Mouse (Mus musculus) left cerebral cortex, postnatal 10 days (tissue): ENCODE data around the gene Slc6a20a. TPM values are rescaled to one million over a fixed set of nuclear protein-coding genes. Genes with fewer than 3 reads are reported as not detected.

ENCODE experiments used
- total RNA-seq, 2 experiments: library from RNA; stranded (reverse); gene quantifications; 2 replicates each; pipeline ENCODE4 v1.2.3; 2021

The Slc6a20a gene
- total RNA-seq, 2 experiments from 2014 or later, result 15.2 to 16.2 TPM

Other genes starting within 250 kb of the Slc6a20a start
- 10 to 100 TPM in 1 of 2 experiments, 1 to 10 TPM in 1; 9.9 to 10.1 TPM for gene Limd1, start 200.2 kb downstream of the Slc6a20a start, total RNA-seq
- gene Sacm1l, start 149.1 kb downstream of the Slc6a20a start, total RNA-seq, result 10 to 100 TPM; 42.4 to 46.1 TPM
- under 1 TPM; 0.61 to 0.75 TPM for gene Slc6a20b, start 46.3 kb downstream of the Slc6a20a start, total RNA-seq
- under 1 TPM; 0.10 to 0.17 TPM for gene Ccr9, start 446 bp downstream of the Slc6a20a start, total RNA-seq
- gene Lztfl1, start 38.8 kb upstream of the Slc6a20a start, total RNA-seq, result 10 to 100 TPM; 72.3 to 72.9 TPM
- not detected for gene Cxcr6, start 127.6 kb upstream of the Slc6a20a start, total RNA-seq
- 10 to 100 TPM; 20.5 to 21.1 TPM for gene Fyco1, start 173.0 kb upstream of the Slc6a20a start, total RNA-seq
- not detected for gene Xcr1, start 183.1 kb upstream of the Slc6a20a start, total RNA-seq